In the genomic region with DNA sequence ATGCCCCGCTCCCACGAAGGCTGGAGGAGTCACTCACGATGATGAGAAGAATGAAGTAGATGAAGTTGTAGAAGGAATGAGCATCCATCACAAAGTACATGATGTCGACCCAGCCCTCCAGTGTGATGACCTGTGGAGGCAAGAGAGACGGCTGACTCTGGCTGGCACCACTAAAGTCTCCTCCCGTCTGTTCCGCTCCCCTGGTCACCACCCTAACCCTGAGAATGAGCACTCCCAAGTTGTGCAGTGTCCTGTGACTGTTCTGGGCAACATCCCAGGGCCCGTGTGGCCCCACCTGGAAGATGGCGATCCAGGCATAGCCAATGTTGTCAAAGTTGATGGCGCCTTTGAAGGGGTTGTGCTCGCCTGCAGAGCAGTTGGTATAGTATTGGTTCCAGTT, we compare ENCODE assay signal across 21 mouse cellular contexts. TPM values are rescaled to one million over a fixed set of nuclear protein-coding genes. Genes with fewer than 3 reads are reported as not detected.
DNase-seq lines count a peak whose midpoint lies in the region; ATAC-seq lines count a peak whose summit lies in the region.
"Had no signal": no experiment of that assay in that cellular context is flagged by ENCODE, and none has a peak within 500 bp of the region (broad histone marks: within the 10 kb centered on the region; RNA-seq: fewer than 3 reads in every experiment).

No protein-coding gene starts in this region.

- no peak for ATAC-seq in kidney, embryonic 14.5 days (ENCODE audit: low FRiP score, low TSS enrichment)
- ATAC-seq in kidney, embryonic 16.5 days (ENCODE audit: low FRiP score, low TSS enrichment): peak; percentile 75
- ATAC-seq in midbrain, embryonic 14.5 days (ENCODE audit: low FRiP score, low TSS enrichment): no peak
- ATAC-seq: forebrain, postnatal 0 days had no signal

- H3K27ac ChIP-seq in kidney, embryonic 14.5 days (ENCODE audit: low read depth, low read length): no peak overlapping the region
- peak overlapping the region; percentile 7; the same call in 1 of the 2 replicates for H3K27ac ChIP-seq in kidney, embryonic 16.5 days (ENCODE audit: low read length)
- H3K27ac ChIP-seq in midbrain, embryonic 14.5 days (replicated peaks; ENCODE audit: low read depth, low read length): no peak overlapping the region
- H3K27ac ChIP-seq: embryonic facial prominence, embryonic 12.5 days; forebrain, embryonic 12.5 days; heart, adult 2 months; hindbrain, embryonic 15.5 days had no signal

- peak; percentile 74 for DNase-seq in kidney, adult 11 months
- peak; percentile 70 to 88 for DNase-seq in kidney, postnatal 25 days
- DNase-seq in cerebellum, adult 11 months: no peak
- no peak for DNase-seq in cerebellum, postnatal 36 days
- DNase-seq in midbrain, embryonic 14.5 days: no peak
- DNase-seq: adrenal gland, postnatal 10 days; cerebellum, adult 18-20 months; cerebellum, adult 9-11 months; embryo, embryonic 11 days; forebrain, postnatal 0 days; gastrocnemius, postnatal 14 days; heart, adult 2 months; heart, postnatal 36 days had no signal

- peaks cover 9% of the 10 kb centered on the region for H3K36me3 ChIP-seq in kidney, embryonic 14.5 days (ENCODE audit: control insufficient read depth, insufficient read depth, low read length)
- no peaks in the 10 kb centered on the region for H3K36me3 ChIP-seq in kidney, embryonic 16.5 days (ENCODE audit: insufficient read depth, low read length)
- H3K36me3 ChIP-seq in midbrain, embryonic 14.5 days (ENCODE audit: control insufficient read depth, insufficient read depth, low read length): peaks cover 38% of the 10 kb centered on the region
- H3K36me3 ChIP-seq: heart, embryonic 12.5 days had no signal

- no peaks in the 10 kb centered on the region for H3K9me3 ChIP-seq in kidney, embryonic 14.5 days (ENCODE audit: control insufficient read depth, low read length)
- no peaks in the 10 kb centered on the region for H3K9me3 ChIP-seq in kidney, embryonic 16.5 days (ENCODE audit: low read length)
- H3K9me3 ChIP-seq in midbrain, embryonic 14.5 days (ENCODE audit: control insufficient read depth, low read length): no peaks in the 10 kb centered on the region
- H3K9me3 ChIP-seq: embryonic facial prominence, embryonic 12.5 days; forebrain, embryonic 12.5 days; heart, embryonic 12.5 days; hindbrain, embryonic 15.5 days had no signal

- peaks cover 17% of the 10 kb centered on the region for H3K4me1 ChIP-seq in kidney, embryonic 14.5 days (ENCODE audit: control insufficient read depth, insufficient read depth, low read length)
- peaks cover 30% of the 10 kb centered on the region for H3K4me1 ChIP-seq in kidney, embryonic 16.5 days (ENCODE audit: insufficient read depth, low read length)
- H3K4me1 ChIP-seq in midbrain, embryonic 14.5 days (ENCODE audit: control insufficient read depth, insufficient read depth, low read length): peaks cover 10% of the 10 kb centered on the region

- no peak overlapping the region for H3K9ac ChIP-seq in kidney, embryonic 14.5 days (ENCODE audit: low read depth, low read length)
- no peak overlapping the region for H3K9ac ChIP-seq in kidney, embryonic 16.5 days (replicated peaks; ENCODE audit: low read length)
- no peak overlapping the region for H3K9ac ChIP-seq in midbrain, embryonic 14.5 days (replicated peaks; ENCODE audit: low read length)
- H3K9ac ChIP-seq: embryonic facial prominence, embryonic 12.5 days; forebrain, embryonic 12.5 days; forebrain, postnatal 0 days; heart, embryonic 12.5 days; hindbrain, embryonic 15.5 days had no signal

- no peaks in the 10 kb centered on the region for H3K27me3 ChIP-seq in kidney, embryonic 14.5 days (ENCODE audit: control insufficient read depth, insufficient read depth, low read length)
- H3K27me3 ChIP-seq in kidney, embryonic 16.5 days (ENCODE audit: insufficient read depth, low read length): no peaks in the 10 kb centered on the region
- no peaks in the 10 kb centered on the region for H3K27me3 ChIP-seq in midbrain, embryonic 14.5 days (ENCODE audit: control insufficient read depth, insufficient read depth, low read length)
- H3K27me3 ChIP-seq: embryonic facial prominence, embryonic 12.5 days; forebrain, embryonic 12.5 days; hindbrain, embryonic 15.5 days had no signal

- 59% methylated on average over 11 of the region's 11 CpGs for WGBS in kidney, embryonic 14.5 days
- 57% methylated on average over 11 of the region's 11 CpGs for WGBS in kidney, embryonic 16.5 days
- WGBS in midbrain, embryonic 14.5 days: 89% methylated on average over 11 of the region's 11 CpGs

- H3K4me3 ChIP-seq in kidney, embryonic 14.5 days (ENCODE audit: low read length): no peak overlapping the region
- no peak overlapping the region for H3K4me3 ChIP-seq in kidney, embryonic 16.5 days (ENCODE audit: low read length)
- no peak overlapping the region for H3K4me3 ChIP-seq in midbrain, embryonic 14.5 days (replicated peaks; ENCODE audit: low read depth, low read length)
- H3K4me3 ChIP-seq: embryonic facial prominence, embryonic 12.5 days; forebrain, embryonic 12.5 days; heart, adult 2 months; heart, embryonic 12.5 days; hindbrain, embryonic 15.5 days had no signal

- no peak overlapping the region for H3K4me2 ChIP-seq in kidney, embryonic 14.5 days (replicated peaks; ENCODE audit: low read depth, low read length)
- no peak overlapping the region for H3K4me2 ChIP-seq in kidney, embryonic 16.5 days (replicated peaks; ENCODE audit: low read depth, low read length)
- no peak overlapping the region for H3K4me2 ChIP-seq in midbrain, embryonic 14.5 days (ENCODE audit: low read length)
- H3K4me2 ChIP-seq: embryonic facial prominence, embryonic 12.5 days; forebrain, embryonic 12.5 days; heart, embryonic 12.5 days; hindbrain, embryonic 15.5 days had no signal

RNA-seq across cellular contexts. Expression of gene Cacna1g, which starts 12.1 kb away (rescaled TPM):
- 8.7 and 14.1 TPM in 2 replicates for polyA plus RNA-seq in kidney, embryonic 14.5 days (2014; fragmentation: Nextera tagmentation; extraction: Ambion mirVana)
- 10.2 and 10.3 TPM in 2 replicates for polyA plus RNA-seq in kidney, embryonic 16.5 days (2015; fragmentation: Nextera tagmentation; extraction: Ambion mirVana)
- polyA plus RNA-seq in midbrain, embryonic 14.5 days (2014; fragmentation: Nextera tagmentation; extraction: Ambion mirVana): 20.1 and 22.7 TPM in 2 replicates

RNA-seq across cellular contexts. Expression of gene Spata20, which starts 24.1 kb away (rescaled TPM):
- polyA plus RNA-seq in kidney, embryonic 14.5 days (2014; fragmentation: Nextera tagmentation; extraction: Ambion mirVana): 0.07 and 0.23 TPM in 2 replicates
- polyA plus RNA-seq in kidney, embryonic 16.5 days (2015; fragmentation: Nextera tagmentation; extraction: Ambion mirVana): 0.19 and 0.37 TPM in 2 replicates
- polyA plus RNA-seq in midbrain, embryonic 14.5 days (2014; fragmentation: Nextera tagmentation; extraction: Ambion mirVana): 0.42 and 0.54 TPM in 2 replicates
- polyA plus RNA-seq: C2C12; heart, embryonic 12.5 days; hindbrain, embryonic 11.5 days had no signal

RNA-seq across cellular contexts. Expression of gene Epn3, which starts 37.9 kb away (rescaled TPM):
- polyA plus RNA-seq in kidney, embryonic 14.5 days (2014; fragmentation: Nextera tagmentation; extraction: Ambion mirVana): 13.4 and 16.4 TPM in 2 replicates
- polyA plus RNA-seq in kidney, embryonic 16.5 days (2015; fragmentation: Nextera tagmentation; extraction: Ambion mirVana): 23.4 and 28.2 TPM in 2 replicates
- 0.23 and 0.43 TPM in 2 replicates for polyA plus RNA-seq in midbrain, embryonic 14.5 days (2014; fragmentation: Nextera tagmentation; extraction: Ambion mirVana)

RNA-seq across cellular contexts. Expression of gene Mycbpap, which starts 59.7 kb away (rescaled TPM):
- polyA plus RNA-seq in kidney, embryonic 14.5 days (2014; fragmentation: Nextera tagmentation; extraction: Ambion mirVana): 1.6 and 2.6 TPM in 2 replicates
- 4.3 and 5.1 TPM in 2 replicates for polyA plus RNA-seq in kidney, embryonic 16.5 days (2015; fragmentation: Nextera tagmentation; extraction: Ambion mirVana)
- polyA plus RNA-seq in midbrain, embryonic 14.5 days (2014; fragmentation: Nextera tagmentation; extraction: Ambion mirVana): 2.1 and 3.3 TPM in 2 replicates
- polyA plus RNA-seq: C2C12 had no signal

Comparison
In these comparisons a context has a peak if more than half of its experiments do, and no peak if none do; other contexts are left out.
1. DNase-seq: peak in kidney, adult 11 months (single experiment) and kidney, postnatal 25 days (2 of 2); none in cerebellum, adult 11 months (single experiment), cerebellum, postnatal 36 days (0 of 2) and midbrain, embryonic 14.5 days (single experiment).
2. RNA of gene Epn3, which starts 37.9 kb away (polyA plus RNA-seq): 23.4 to 28.2 TPM in kidney, embryonic 16.5 days and 13.4 to 16.4 TPM in kidney, embryonic 14.5 days; 0.23 to 0.43 TPM in midbrain, embryonic 14.5 days; every median in the first group is over 10 times any median in the second.